Mouse (Mus musculus) lung, adult 2 months (tissue): ENCODE measurements at regions not wholly inside any gene's neighbourhood (a gene's known extent, or its start where the extent isn't known, plus 50 kb on each side); places are given as distances from the start of the nearest gene placed in this dataset.

Experiments used
- CTCF ChIP-seq: fragments of 200-500 bp; IDR thresholded peaks from 2 replicates; pipeline ENCODE4 v1.5.1; 2011; ENCODE audit warnings: mild to moderate bottlenecking, low read length, control low read depth; ENCODE audit not compliant: insufficient read depth
- POLR2A ChIP-seq: fragments of 200-500 bp; IDR thresholded peaks from 2 replicates; pipeline ENCODE4 v1.6.1; 2011; ENCODE audit warnings: low read depth, mild to moderate bottlenecking, control low read depth, low read length, borderline replicate concordance; ENCODE audit errors: extremely low read depth

DNA sequence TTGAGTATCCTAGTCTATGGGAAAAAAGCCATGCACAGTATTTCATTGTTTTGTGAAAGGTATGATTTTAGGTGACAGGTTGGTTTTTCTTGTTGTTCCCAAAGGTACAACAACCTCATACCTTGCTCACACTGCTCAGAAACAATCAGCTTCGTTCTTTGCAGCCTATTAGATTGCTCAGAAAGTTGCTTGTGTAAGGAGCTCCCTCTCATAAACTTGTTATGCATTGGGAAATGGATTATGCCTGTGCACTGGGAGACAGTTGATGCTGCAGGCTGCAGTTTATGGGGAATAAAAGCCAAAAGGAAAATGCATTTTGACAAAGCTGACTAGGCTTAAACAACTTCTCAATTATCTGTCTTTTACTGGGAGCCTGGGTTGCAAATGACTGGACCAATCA is 205.2 kb upstream of the Chrm2 start:
- no peak for TF ChIP-seq CTCF
- TF ChIP-seq POLR2A = no peak
